Mouse (Mus musculus) natural killer cell, adult 2 months (primary cell): ENCODE data around the gene Map3k5.
A peak's percentile ranks its signal among the peaks of the same experiment; 100 is the strongest.

Source experiments
- DNase-seq, 2 experiments: peaks; one replicate each; pipeline ENCODE4 v3.0.0; 2022; ENCODE audit warnings: low spot score in 2 of 2

Gene Map3k5

DNA sequence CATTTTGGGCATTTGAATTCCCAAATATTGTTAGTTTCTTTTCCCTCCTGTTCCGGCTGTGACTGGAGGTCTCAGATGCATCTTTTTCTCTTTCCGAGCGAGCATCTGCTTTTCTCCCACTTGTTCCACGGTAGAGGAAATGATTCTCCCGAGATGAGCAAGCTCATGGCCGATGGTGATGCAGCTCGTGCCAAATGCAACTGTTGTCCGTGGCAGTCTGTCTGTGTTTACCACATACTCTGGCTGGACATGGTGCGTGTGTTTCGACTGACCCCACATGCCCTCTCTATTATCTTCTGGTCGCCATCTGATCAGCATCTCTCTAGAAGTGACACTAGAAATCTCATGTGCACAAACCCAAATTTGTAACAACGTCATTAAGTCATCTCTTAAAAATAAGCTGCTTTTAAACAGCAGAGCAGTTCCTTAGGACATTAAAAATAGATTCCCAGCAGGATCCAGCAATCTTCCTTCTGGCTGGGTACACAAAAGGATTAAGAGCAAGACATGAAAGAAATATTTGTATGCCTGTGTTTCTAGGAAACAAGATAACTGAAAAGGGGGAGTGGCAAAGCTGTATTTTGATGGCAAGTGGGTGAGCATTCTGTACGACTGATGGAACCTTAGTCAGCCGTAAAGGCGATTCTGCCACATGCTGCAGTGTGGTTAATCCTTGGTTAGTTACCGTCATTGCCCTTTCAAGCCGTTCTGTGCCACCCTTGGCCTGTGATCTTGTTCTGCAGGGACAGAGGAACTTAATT, 72.2 kb downstream of the Map3k5 start:
- DNase-seq: no peak

GRCm38 (mm10) chr10:20009310-20009709, 75.0 kb downstream of the Map3k5 start:
- no peak for DNase-seq

- no peak for DNase-seq
Observed at GRCm38 (mm10) chr10:20010018-20010417, 75.7 kb downstream of the Map3k5 start.

DNA sequence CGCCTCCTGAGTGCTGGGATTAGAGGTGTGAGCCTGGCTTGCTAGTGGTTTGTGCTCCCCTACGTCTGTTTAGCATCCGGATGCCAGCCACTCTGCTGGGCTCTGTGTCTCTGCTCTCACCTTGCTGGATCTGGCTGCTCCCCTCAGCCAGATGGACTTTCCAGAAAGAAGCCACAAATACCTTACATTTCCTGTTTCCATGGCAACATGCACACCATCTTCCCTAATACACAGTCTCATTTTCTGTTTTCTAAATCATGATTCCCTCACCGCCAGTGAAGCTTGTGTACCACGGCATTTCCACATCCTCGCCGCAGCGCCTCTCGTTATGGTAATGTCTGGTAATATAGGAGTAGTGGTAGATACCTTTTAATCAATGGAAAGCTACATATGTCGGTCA, 84.1 kb downstream of the Map3k5 start:
- no peak for DNase-seq

GRCm38 (mm10) chr10:20018806-20019205, 84.5 kb downstream of the Map3k5 start:
- no peak for DNase-seq

DNA sequence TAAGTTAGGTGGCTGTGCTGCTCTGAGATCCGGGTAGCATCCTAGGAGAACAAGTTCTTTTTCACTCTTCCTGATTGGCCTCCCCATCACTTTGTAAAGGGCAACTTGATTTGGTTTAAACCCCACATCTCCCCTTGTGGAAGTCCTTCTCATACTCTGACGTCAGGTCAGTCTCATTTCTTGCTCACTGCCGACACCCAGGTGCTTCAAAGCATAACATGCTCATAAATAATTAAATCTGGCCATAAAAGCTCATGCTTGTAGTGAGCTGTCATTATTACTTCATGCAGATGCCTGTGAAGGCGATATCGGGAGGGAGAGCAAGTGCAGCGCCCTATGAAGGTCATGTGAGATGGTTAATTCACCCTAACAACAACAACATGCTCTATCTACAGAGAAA, 87.0 kb downstream of the Map3k5 start:
- DNase-seq: no peak

GRCm38 (mm10) chr10:20021670-20022468, 87.6 kb downstream of the Map3k5 start:
- DNase-seq: no peak

- DNase-seq: no peak
Observed at GRCm38 (mm10) chr10:20022608-20023340, 88.5 kb downstream of the Map3k5 start.

DNA sequence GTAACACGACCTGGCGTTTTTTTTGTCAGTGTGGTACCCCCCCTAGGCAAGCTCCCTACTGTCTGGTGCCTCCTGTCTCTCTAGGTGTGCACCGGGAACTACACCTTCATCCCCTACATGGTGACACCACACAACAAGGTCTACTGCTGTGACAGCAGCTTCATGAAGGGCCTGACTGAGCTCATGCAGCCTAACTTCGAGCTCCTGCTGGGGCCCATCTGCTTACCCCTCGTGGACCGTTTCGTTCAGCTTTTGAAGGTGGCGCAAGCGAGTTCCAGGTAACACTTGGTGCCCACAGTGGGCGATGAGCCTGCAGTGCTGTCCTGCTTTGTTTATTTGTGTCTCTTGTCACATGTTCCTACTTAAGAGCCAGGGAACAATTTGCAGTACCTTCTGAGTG, 89.3 kb downstream of the Map3k5 start:
- DNase-seq: no peak

DNA sequence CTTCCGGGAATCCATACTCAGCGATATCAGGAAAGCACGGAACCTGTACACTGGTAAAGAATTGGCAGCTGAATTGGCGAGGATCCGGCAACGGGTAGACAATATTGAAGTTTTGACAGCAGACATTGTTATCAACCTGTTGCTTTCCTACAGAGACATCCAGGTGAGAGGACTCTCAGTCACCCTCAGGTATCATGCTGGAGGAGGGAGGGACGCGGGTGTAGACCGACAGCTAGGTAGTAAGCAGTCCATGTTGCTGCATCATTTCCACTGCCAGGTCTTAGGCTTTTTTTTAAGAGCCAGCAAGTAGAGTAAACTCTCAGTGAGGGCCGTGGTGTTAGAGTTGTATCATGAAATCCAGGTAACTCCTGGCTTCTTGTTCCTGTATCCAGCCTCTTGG, 90.6 kb downstream of the Map3k5 start:
- DNase-seq: no peak

DNA sequence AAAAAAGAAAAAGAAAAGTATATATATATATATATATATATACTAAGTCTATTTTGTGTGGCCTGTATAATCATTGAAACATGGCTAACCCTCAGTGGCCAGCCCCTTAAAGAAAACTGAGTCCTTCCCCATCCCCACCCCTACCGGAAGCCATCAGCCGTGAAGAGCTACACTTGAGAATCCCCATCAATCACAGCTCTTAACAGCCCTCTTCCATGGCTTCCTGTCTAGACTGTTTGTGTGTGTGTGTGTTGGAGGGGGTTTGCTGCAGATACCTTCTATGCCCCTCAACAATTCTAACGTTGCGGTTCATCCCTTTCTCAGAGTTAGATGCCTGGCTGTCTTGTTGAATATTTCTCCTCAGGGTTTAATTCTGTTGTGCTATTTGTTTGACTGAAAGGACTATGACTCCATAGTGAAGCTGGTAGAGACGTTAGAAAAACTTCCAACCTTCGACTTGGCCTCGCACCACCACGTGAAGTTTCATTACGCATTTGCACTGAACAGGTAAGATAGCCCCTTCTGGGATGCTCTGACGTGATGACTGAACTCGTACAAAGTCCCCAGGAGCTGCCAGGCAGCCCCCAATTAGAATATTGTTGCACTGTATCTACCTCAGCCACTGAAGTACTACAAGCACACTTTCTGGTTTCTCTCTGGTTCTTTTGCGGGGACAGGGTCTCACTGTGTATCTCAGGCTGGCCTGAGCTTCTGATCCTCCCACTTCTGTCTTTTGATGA, 91.7 kb downstream of the Map3k5 start:
- no peak for DNase-seq

DNA sequence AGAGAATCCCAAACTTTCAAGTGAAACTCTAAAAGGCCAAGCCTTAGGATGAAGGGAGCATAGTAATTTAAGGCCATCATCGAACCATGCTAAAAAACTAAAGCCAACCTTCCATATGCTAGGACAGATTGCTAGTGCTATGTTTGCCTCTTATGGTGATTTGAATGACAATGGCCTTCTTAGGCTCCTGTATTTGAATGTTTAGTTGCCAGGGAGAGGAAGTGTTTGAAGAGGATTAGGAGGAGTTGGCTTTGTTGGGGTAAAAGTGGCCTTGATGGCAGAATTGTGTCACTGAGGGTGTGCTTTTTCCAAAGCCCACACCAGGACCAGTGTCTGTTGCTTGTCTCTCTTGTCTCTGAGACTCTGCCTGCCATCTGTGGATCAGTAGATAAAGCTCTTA, 96.4 kb downstream of the Map3k5 start:
- DNase-seq: no peak

DNA sequence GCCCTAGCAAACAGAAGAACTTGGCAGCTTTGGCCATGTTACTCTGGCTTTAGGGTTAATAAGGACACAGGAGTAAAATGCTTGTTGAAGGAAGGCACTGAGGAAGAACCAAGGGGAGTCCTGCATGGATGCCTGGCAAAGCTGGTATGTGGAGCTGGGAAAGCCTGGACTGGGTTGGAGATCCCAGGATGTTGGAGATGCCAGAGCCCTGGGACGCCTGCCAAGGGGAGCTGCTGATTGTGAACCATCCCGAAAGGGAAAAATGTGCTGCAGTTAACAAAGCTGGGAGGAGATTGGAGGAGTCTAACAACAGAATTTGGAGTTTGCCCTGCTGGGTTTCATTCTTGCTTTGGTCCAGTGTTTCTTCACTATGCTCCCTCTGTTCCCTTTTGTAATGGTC, 97.7 kb downstream of the Map3k5 start:
- DNase-seq: no peak

DNA sequence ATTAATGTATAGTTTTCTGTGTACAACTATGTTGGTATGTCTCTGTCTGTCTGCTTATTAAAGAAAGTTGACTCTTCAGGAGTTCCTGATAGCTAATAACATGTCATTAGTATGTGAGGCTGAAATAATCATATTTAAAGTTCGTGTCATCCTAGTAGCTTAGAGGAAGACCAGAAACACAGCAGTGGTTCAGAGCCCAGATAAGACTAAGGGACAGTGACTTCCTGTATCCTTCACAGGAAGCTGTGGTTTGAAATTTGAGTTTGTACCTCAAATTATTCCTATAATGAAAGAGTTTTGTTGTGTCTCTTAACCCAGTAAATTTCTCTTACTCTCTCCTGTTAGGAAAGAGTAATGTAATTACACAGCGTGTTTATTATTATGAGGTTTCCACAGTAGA, 102.1 kb downstream of the Map3k5 start:
- no peak for DNase-seq

- DNase-seq: peak in 1 of 2 experiments; percentile 24
Observed at GRCm38 (mm10) chr10:20036846-20037245, 102.6 kb downstream of the Map3k5 start.

DNA sequence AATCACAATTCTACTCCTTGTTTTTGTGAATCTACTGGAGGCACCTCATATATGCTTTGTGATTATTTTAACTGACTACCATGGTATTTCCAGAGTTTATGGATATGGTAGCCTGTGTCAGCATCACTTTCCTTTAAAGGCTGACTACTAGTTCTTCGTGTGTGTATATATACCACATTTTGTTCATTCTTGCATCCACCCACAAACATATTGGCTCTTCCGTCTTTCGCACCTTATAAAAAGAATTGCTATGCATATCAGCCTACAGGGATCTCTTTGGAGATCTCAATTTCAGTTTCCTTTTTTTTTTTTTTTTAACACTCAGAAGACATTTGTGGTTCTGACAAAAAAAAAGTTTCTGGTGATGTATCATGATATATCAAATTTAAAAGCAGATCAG, 105.3 kb downstream of the Map3k5 start:
- DNase-seq: no peak

DNA sequence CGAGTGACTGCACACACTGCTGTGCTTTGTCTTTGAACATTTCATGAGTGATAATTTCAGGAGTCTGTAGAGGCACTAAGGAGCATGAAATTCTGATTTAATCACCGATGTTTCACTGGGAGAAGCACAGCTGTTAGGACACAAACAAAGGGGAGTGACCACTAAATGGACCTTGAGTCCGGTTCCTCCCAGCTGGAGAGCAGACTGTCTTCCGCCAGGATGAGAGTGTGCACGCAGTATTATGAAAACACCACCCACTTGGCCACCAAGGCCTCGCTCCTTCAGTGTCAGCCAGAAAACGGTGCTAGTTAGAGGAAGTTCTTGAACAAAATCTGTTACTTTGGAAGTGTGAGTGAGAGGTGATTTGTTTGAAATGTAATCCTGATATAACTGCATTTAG, 105.8 kb downstream of the Map3k5 start:
- DNase-seq: no peak

DNA sequence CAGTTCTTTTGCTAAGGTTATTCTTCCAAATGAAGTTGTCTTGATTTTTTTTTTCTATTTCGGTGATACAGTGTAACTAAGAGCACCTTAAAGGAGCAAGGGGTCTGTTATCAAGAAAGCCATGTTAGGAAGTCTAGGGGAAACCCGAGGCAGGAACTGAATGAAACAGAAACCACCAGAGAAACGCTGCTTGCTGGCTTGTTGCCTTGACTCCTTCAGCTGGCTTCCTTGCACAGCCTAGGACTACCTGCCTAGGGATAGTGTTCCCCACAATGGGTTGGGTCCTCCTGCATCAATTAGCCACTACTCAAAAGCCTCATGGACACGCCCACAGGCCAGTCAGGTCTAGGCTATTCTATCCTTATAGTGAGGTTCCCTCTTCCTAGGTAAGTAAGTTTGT, 106.4 kb downstream of the Map3k5 start:
- no peak for DNase-seq

GRCm38 (mm10) chr10:20042081-20042480, 107.8 kb downstream of the Map3k5 start:
- DNase-seq: no peak

DNA sequence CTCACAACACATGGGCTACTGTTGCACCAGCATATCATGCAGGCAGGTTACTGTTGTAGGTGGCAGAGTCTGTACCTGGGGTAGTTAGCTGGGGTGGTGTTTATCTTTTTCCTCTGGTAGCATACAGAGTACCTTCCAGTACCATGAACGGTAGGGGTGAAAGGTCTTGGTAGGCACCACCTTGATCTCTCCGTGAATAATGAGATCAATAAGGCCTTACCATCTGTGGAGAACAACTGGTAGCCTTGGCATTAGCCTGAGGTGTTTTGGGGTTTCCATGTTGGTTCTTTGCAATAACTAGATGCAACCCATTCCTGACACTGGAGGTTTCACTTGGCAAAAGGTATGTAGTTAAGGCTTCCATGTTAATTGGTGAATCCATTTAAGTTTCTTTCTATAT, 109.8 kb downstream of the Map3k5 start:
- DNase-seq: no peak

DNA sequence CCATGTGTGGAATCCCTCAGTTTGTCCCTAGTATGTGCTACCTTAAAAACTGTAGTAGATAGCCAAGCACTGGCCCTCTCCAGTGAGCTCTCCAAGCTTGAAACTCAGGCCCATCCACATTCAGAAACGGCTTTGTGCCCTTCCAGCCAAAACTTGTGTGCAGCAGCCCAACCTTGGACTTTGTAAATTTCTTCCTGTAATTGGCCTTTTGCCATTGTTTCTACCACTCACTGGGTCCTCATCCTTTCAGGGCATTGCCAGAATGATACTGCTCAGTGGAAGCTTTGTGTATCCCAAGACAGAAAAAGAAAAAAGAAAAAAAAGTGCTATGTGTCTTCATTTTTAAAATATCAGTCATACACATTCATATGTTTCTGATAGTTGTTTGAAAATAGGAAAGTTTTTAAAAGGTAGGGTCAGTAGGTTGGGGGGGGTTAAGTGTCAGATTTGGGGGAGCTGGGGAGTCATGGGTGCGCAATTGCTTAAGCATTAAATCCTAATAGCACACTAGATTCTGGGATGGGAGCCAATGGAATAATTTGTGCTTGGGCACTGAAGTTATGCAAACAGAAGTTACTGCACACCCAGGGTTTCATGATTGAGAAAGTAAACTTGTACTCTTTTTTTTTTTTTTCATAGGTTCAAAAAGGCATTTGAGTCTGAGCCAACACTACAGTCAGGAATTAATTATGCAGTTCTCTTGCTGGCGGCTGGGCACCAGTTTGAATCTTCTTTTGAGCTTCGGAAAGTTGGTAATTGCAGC, 111.6 kb downstream of the Map3k5 start:
- DNase-seq: no peak
